Mouse (Mus musculus): Measurements from ENCODE around the gene Bin2. TPM values are rescaled to one million over a fixed set of nuclear protein-coding genes. Genes with fewer than 3 reads are reported as not detected.

The Bin2 gene
- total RNA-seq, 2 experiments from 2014 or later: 5.4 to 5.7 TPM

GRCm38 (mm10) chr15:100683041-100683440, 13.7 kb upstream of the Bin2 start:
- DNase-seq (ENCODE audit: low spot score in 2 of 2): peak; percentile 63 to 88

- DNase-seq (ENCODE audit: low spot score in 2 of 2): no peak
Observed at GRCm38 (mm10) chr15:100681770-100682169, 12.4 kb upstream of the Bin2 start.

GRCm38 (mm10) chr15:100680381-100680780, 11.0 kb upstream of the Bin2 start:
- no peak for DNase-seq (ENCODE audit: low spot score in 2 of 2)

GRCm38 (mm10) chr15:100679005-100679404, 9.7 kb upstream of the Bin2 start:
- DNase-seq (ENCODE audit: low spot score in 2 of 2): no peak

- DNase-seq (ENCODE audit: low spot score in 2 of 2): no peak
Observed at GRCm38 (mm10) chr15:100678581-100678980, 9.2 kb upstream of the Bin2 start.

- DNase-seq (ENCODE audit: low spot score in 2 of 2): no peak
Observed at GRCm38 (mm10) chr15:100677675-100678074, 8.3 kb upstream of the Bin2 start.

GRCm38 (mm10) chr15:100676521-100676920, 7.2 kb upstream of the Bin2 start:
- DNase-seq (ENCODE audit: low spot score in 2 of 2): no peak

GRCm38 (mm10) chr15:100675486-100675885, 6.1 kb upstream of the Bin2 start:
- no peak for DNase-seq (ENCODE audit: low spot score in 2 of 2)

- DNase-seq (ENCODE audit: low spot score in 2 of 2): no peak
Observed at GRCm38 (mm10) chr15:100674566-100674965, 5.2 kb upstream of the Bin2 start.

GRCm38 (mm10) chr15:100673585-100674391, 4.4 kb upstream of the Bin2 start:
- no peak for DNase-seq (ENCODE audit: low spot score in 2 of 2)

GRCm38 (mm10) chr15:100670833-100671232, 1.5 kb upstream of the Bin2 start:
- no peak for DNase-seq (ENCODE audit: low spot score in 2 of 2)

GRCm38 (mm10) chr15:100670004-100670403, 651 bp upstream of the Bin2 start:
- DNase-seq (ENCODE audit: low spot score in 2 of 2): no peak

- DNase-seq (ENCODE audit: low spot score in 2 of 2): no peak
Observed at GRCm38 (mm10) chr15:100667871-100668545, 1.3 kb downstream of the Bin2 start.

GRCm38 (mm10) chr15:100667420-100667819, 1.9 kb downstream of the Bin2 start:
- no peak for DNase-seq (ENCODE audit: low spot score in 2 of 2)

- no peak for DNase-seq (ENCODE audit: low spot score in 2 of 2)
Observed at GRCm38 (mm10) chr15:100666851-100667250, 2.5 kb downstream of the Bin2 start.

- DNase-seq (ENCODE audit: low spot score in 2 of 2): no peak
Observed at GRCm38 (mm10) chr15:100666219-100666696, 3.1 kb downstream of the Bin2 start.

- DNase-seq (ENCODE audit: low spot score in 2 of 2): no peak
Observed at GRCm38 (mm10) chr15:100665411-100666218, 3.7 kb downstream of the Bin2 start.

GRCm38 (mm10) chr15:100664813-100665274, 4.5 kb downstream of the Bin2 start:
- no peak for DNase-seq (ENCODE audit: low spot score in 2 of 2)

GRCm38 (mm10) chr15:100660805-100661204, 8.5 kb downstream of the Bin2 start:
- no peak for DNase-seq (ENCODE audit: low spot score in 2 of 2)

- no peak for DNase-seq (ENCODE audit: low spot score in 2 of 2)
Observed at GRCm38 (mm10) chr15:100660306-100660705, 9.0 kb downstream of the Bin2 start.

- no peak for DNase-seq (ENCODE audit: low spot score in 2 of 2)
Observed at GRCm38 (mm10) chr15:100655201-100655600, 14.2 kb downstream of the Bin2 start.

All from layer of hippocampus, adult 18-20 months (tissue).